Mouse (Mus musculus) T-helper 1 cell (primary cell): ENCODE measurements at regions not wholly inside any gene's neighbourhood (a gene's known extent, or its start where the extent isn't known, plus 50 kb on each side); places are given as distances from the start of the nearest gene placed in this dataset.

Experiments used
- in situ Hi-C: fragments of 300-600 bp; cut with MboI, MseI; formaldehyde crosslinking; loops from one replicate; pipeline ENCODE4 v1.15.1; 2025; ENCODE audit warnings: high pct_unique_total_duplicates

- in situ Hi-C loops: loop anchor here (5.0 kb wide), 1 partner anchor 84 kb away; no protein-coding TSS in a partner anchor
These were observed 1043.3 kb upstream of the Cntnap5a start for GRCm38 (mm10) chr1:114641215-114641614.

- in situ Hi-C loops: loop anchor here (5.0 kb wide), 1 partner anchor 85 kb away; no protein-coding TSS in a partner anchor
These were observed 1042.7 kb upstream of the Cntnap5a start for GRCm38 (mm10) chr1:114641854-114642253.

- in situ Hi-C loops: no loop called here
These were observed 1010.6 kb upstream of the Cntnap5a start for GRCm38 (mm10) chr1:114673954-114674353.

- in situ Hi-C loops: no loop called here
These were observed 1003.3 kb upstream of the Cntnap5a start for GRCm38 (mm10) chr1:114681258-114681657.

GRCm38 (mm10) chr1:114721142-114721541 lies 963.4 kb upstream of the Cntnap5a start:
- in situ Hi-C loops: no loop called here

GRCm38 (mm10) chr1:114729167-114729566 lies 955.4 kb upstream of the Cntnap5a start:
- in situ Hi-C loops: loop anchor here (5.0 kb wide), 1 partner anchor 1137 kb away; no protein-coding TSS in a partner anchor
